ENCODE assay signal across 25 mouse cellular contexts in the genomic region with DNA sequence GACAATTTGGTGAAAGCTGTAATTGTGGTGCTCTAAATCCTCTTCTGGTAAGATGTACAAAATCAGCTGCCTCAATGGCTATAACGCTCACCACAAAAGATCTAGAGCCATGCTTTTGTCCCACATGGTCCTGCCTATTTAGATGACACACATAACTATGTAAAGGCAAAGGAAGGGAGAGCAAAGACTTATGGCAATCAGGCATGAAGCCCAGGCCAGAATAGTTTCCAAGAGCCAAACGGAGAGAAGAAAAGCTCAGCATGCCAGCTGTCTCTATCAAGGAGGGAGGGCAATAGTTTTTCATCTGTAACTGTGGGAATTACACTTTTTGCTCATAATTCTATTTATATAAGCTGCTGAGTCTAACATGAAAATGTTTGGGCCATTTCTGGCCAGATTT. TPM values are rescaled to one million over a fixed set of nuclear protein-coding genes. Genes with fewer than 3 reads are reported as not detected.
DNase-seq lines count a peak whose midpoint lies in the region; ATAC-seq and TF ChIP-seq lines count a peak whose summit lies in the region.
"Had no signal": no experiment of that assay in that cellular context is flagged by ENCODE, and none has a peak within 500 bp of the region (broad histone marks: within the 10 kb centered on the region; RNA-seq: fewer than 3 reads in every experiment).

No protein-coding gene starts in this region.

- no peak overlapping the region for H3K4me2 ChIP-seq in heart, embryonic 15.5 days
- no peak overlapping the region for H3K4me2 ChIP-seq in lung, postnatal 0 days (replicated peaks; ENCODE audit: low read depth, low read length)
- H3K4me2 ChIP-seq: limb, embryonic 15.5 days; liver, embryonic 13.5 days; midbrain, embryonic 11.5 days; stomach, embryonic 15.5 days had no signal

- H3K36me3 ChIP-seq in heart, adult 2 months (ENCODE audit: control insufficient read depth, insufficient read depth, low read length) = peaks cover 30% of the 10 kb centered on the region
- no peaks in the 10 kb centered on the region for H3K36me3 ChIP-seq in heart, embryonic 15.5 days
- H3K36me3 ChIP-seq in lung, postnatal 0 days (ENCODE audit: insufficient read depth, low read length) = no peaks in the 10 kb centered on the region
- H3K36me3 ChIP-seq: limb, embryonic 15.5 days; liver, embryonic 13.5 days; stomach, embryonic 15.5 days had no signal

- no peak for TF ChIP-seq POLR2A in heart, adult 2 months (IDR thresholded peaks at IDR 0.05; ENCODE audit: insufficient read depth, low read depth, low read length)

- no peaks in the 10 kb centered on the region for H3K9me3 ChIP-seq in heart, embryonic 15.5 days (replicated peaks)
- H3K9me3 ChIP-seq in lung, postnatal 0 days (ENCODE audit: low read length) = no peaks in the 10 kb centered on the region; the same call in 1 of the 2 replicates
- H3K9me3 ChIP-seq: limb, embryonic 10.5 days; limb, embryonic 15.5 days; liver, embryonic 13.5 days; stomach, embryonic 15.5 days had no signal

- H3K4me1 ChIP-seq in heart, adult 2 months (ENCODE audit: control insufficient read depth, insufficient read depth, low read length) = peaks cover 7% of the 10 kb centered on the region
- H3K4me1 ChIP-seq in heart, embryonic 15.5 days (replicated peaks) = peaks cover 45% of the 10 kb centered on the region
- H3K4me1 ChIP-seq in lung, postnatal 0 days (ENCODE audit: insufficient read depth, low read depth, low read length) = no peaks in the 10 kb centered on the region
- H3K4me1 ChIP-seq: limb, embryonic 10.5 days; limb, embryonic 15.5 days had no signal

- no peak for TF ChIP-seq CTCF in heart, adult 2 months (IDR thresholded peaks at IDR 0.05)
- TF ChIP-seq CTCF in lung, postnatal 0 days (IDR thresholded peaks at IDR 0.05) = no peak

- ATAC-seq in heart, embryonic 15.5 days (replicated peaks; ENCODE audit: insufficient number of reproducible peaks, insufficient read depth, low FRiP score, low read depth) = no peak; the same call in 1 of the 2 replicates
- ATAC-seq in lung, postnatal 0 days = no peak
- ATAC-seq: forebrain, embryonic 14.5 days; intestine, embryonic 16.5 days; midbrain, embryonic 16.5 days had no signal

- no peak for DNase-seq in heart, adult 2 months
- DNase-seq in heart, adult 8-10 months (ENCODE audit: low spot score) = no peak
- DNase-seq in heart, postnatal 25 days (ENCODE audit: low spot score) = no peak
- peak; percentile 14 for DNase-seq in lung, postnatal 0 days (ENCODE audit: low spot score)
- no peak for DNase-seq in lung, postnatal 10 days
- DNase-seq: adrenal gland, postnatal 25 days; B cell, adult 2 months; cerebellum, adult 2 months; cerebellum, postnatal 36 days; gastrocnemius, postnatal 14 days; kidney, adult 8-10 months; kidney, postnatal 14 days; layer of hippocampus, adult 9-11 months; liver, embryonic 13.5 days; lung, adult 18-20 months; right cerebral cortex, postnatal 25 days had no signal

- peak overlapping the region; percentile 86 for H3K27ac ChIP-seq in heart, adult 2 months
- H3K27ac ChIP-seq in heart, embryonic 15.5 days = peak overlapping the region; percentile 84
- no peak overlapping the region for H3K27ac ChIP-seq in lung, postnatal 0 days (ENCODE audit: low read length)
- H3K27ac ChIP-seq: limb, embryonic 10.5 days; limb, embryonic 15.5 days; liver, embryonic 13.5 days; stomach, embryonic 15.5 days had no signal

- 60% methylated on average over 2 of the region's 2 CpGs for WGBS in heart, adult 2 months
- WGBS in heart, embryonic 15.5 days = 58% methylated on average over 2 of the region's 2 CpGs
- 65% methylated on average over 2 of the region's 2 CpGs for WGBS in lung, postnatal 0 days

- H3K9ac ChIP-seq in heart, adult 2 months (ENCODE audit: low read depth, low read length) = no peak overlapping the region
- H3K9ac ChIP-seq in heart, embryonic 15.5 days = no peak overlapping the region
- no peak overlapping the region for H3K9ac ChIP-seq in lung, postnatal 0 days (replicated peaks; ENCODE audit: low read depth)
- H3K9ac ChIP-seq: limb, embryonic 15.5 days; liver, embryonic 13.5 days; stomach, embryonic 15.5 days had no signal

- H3K79me2 ChIP-seq in heart, adult 2 months (replicated peaks; ENCODE audit: control insufficient read depth, insufficient read depth, low read length) = peaks cover 2% of the 10 kb centered on the region

- H3K4me3 ChIP-seq in heart, adult 2 months = no peak overlapping the region
- no peak overlapping the region for H3K4me3 ChIP-seq in heart, embryonic 15.5 days
- H3K4me3 ChIP-seq in lung, postnatal 0 days (ENCODE audit: low read depth, low read length) = no peak overlapping the region
- H3K4me3 ChIP-seq: limb, embryonic 10.5 days; limb, embryonic 15.5 days; liver, embryonic 13.5 days; stomach, embryonic 15.5 days had no signal

- H3K27me3 ChIP-seq in heart, adult 2 months (ENCODE audit: control insufficient read depth, insufficient read depth, low read length) = no peaks in the 10 kb centered on the region
- H3K27me3 ChIP-seq in heart, embryonic 15.5 days = no peaks in the 10 kb centered on the region
- H3K27me3 ChIP-seq in lung, postnatal 0 days (replicated peaks; ENCODE audit: insufficient read depth, low read length) = no peaks in the 10 kb centered on the region
- H3K27me3 ChIP-seq: limb, embryonic 15.5 days; liver, embryonic 13.5 days; stomach, embryonic 15.5 days had no signal

- no peak for TF ChIP-seq EP300 in heart, adult 2 months (IDR thresholded peaks at IDR 0.05; ENCODE audit: insufficient read depth, low read depth, low read length)
- no peak for TF ChIP-seq EP300 in lung, postnatal 0 days (IDR thresholded peaks at IDR 0.05)

- intact Hi-C loops in heart, adult 2 months (cut with DNase I) = loop anchor here (5.0 kb wide), 1 partner anchor 34 kb away; no protein-coding TSS in a partner anchor
- intact Hi-C loops in heart, postnatal 25 days (cut with DNase I) = no loop called here

RNA-seq across cellular contexts. Expression of a gene that starts 45.3 kb away (rescaled TPM):
- total RNA-seq in heart, adult 2 months (2021) = 10 to 100 TPM; 65.1 to 66.2 TPM
- polyA plus RNA-seq in heart, adult 2 months (2012; rRNA removed) = 36.9 and 63.5 TPM in 2 replicates
- 10 to 100 TPM; 47.8 to 83.5 (median 60.5) TPM for total RNA-seq in heart, adult 8-10 months (2022)
- polyA plus RNA-seq in heart, embryonic 15.5 days (2015; fragmentation: Nextera tagmentation; extraction: Ambion mirVana) = 503 and 529 TPM in 2 replicates
- total RNA-seq in heart, postnatal 25 days (2021) = 100 to 1,000 TPM; 103 to 108 TPM
- polyA plus RNA-seq in lung, postnatal 0 days (2015; fragmentation: Nextera tagmentation; extraction: Ambion mirVana) = 86.9 and 92.2 TPM in 2 replicates
- total RNA-seq: neutrophil, adult 5-6 weeks had no signal
